Mouse (Mus musculus) embryonic facial prominence, embryonic 12.5 days (tissue): ENCODE measurements around the gene Gm2016. TPM values are rescaled to one million over a fixed set of nuclear protein-coding genes. Genes with fewer than 3 reads are reported as not detected.
"Not testable (repeated sequence)": the region's sequence is repeated elsewhere in the genome, so short reads cannot be mapped to it uniquely, and the experiment has no call there.

Experiments used
- ATAC-seq: fragments of 200-750 bp; cut with Nextera tagmentation; 2 replicates; pipeline ENCODE4 v1.8.0; 2017; ENCODE audit not compliant: insufficient number of reproducible peaks, insufficient read depth, low FRiP score, low TSS enrichment
- H3K27ac ChIP-seq: fragments of 300-500 bp; sonication (generic); 2 replicates; pipeline ENCODE4 v1.5.1; 2016; ENCODE audit warnings: mild to moderate bottlenecking
- H3K27me3 ChIP-seq: fragments of 300-500 bp; sonication (generic); 2 replicates; pipeline ENCODE4 v1.6.1; 2016; ENCODE audit warnings: mild to moderate bottlenecking, moderate library complexity
- H3K36me3 ChIP-seq: fragments of 300-500 bp; sonication (generic); 2 replicates; pipeline ENCODE4 v1.6.1; 2016; ENCODE audit warnings: mild to moderate bottlenecking
- H3K4me1 ChIP-seq: fragments of 300-500 bp; sonication (generic); 2 replicates; pipeline ENCODE4 v1.6.1; 2016
- H3K4me2 ChIP-seq: fragments of 300-500 bp; sonication (generic); replicated peaks from 2 replicates; pipeline ENCODE4 v1.6.1; 2016; ENCODE audit warnings: mild to moderate bottlenecking, moderate library complexity
- H3K4me3 ChIP-seq: fragments of 300-500 bp; sonication (generic); 2 replicates; pipeline ENCODE4 v1.5.1; 2016; ENCODE audit warnings: mild to moderate bottlenecking
- H3K9ac ChIP-seq: fragments of 300-500 bp; sonication (generic); 2 replicates; pipeline ENCODE4 v1.6.1; 2016; ENCODE audit warnings: mild to moderate bottlenecking, moderate library complexity
- H3K9me3 ChIP-seq: fragments of 300-500 bp; sonication (generic); 2 replicates; pipeline ENCODE4 v1.6.1; 2016; ENCODE audit warnings: mild to moderate bottlenecking, moderate library complexity
- WGBS: fragments of 180-500 bp; shearing (Covaris S2); methylation state at CpG from one replicate; pipeline ENCODE4 v1.1.7; 2016; 5-methylcytosine and 5-hydroxymethylcytosine counted together
- polyA plus RNA-seq: library from polyadenylated mRNA; unstranded; fragments of >200 nt; fragmentation: Nextera tagmentation; extraction: Ambion mirVana; gene quantifications from 2 replicates; pipeline ENCODE4 v1.2.1, GENCODE M21; 2016

The Gm2016 gene
- not detected in 2 replicates for polyA plus RNA-seq

- not testable (repeated sequence) for H3K9ac ChIP-seq, H3K27me3 ChIP-seq, H3K4me1 ChIP-seq, ATAC-seq, H3K4me3 ChIP-seq, H3K4me2 ChIP-seq, H3K27ac ChIP-seq, H3K9me3 ChIP-seq, H3K36me3 ChIP-seq
- WGBS: 78% methylated on average over 5 of the region's 5 CpGs
Measured at GRCm38 (mm10) chr12:87873772-87874171, at the start of gene Gm2016. Gene Gm2016 (plus strand): TSS chr12:87874072.

DNA sequence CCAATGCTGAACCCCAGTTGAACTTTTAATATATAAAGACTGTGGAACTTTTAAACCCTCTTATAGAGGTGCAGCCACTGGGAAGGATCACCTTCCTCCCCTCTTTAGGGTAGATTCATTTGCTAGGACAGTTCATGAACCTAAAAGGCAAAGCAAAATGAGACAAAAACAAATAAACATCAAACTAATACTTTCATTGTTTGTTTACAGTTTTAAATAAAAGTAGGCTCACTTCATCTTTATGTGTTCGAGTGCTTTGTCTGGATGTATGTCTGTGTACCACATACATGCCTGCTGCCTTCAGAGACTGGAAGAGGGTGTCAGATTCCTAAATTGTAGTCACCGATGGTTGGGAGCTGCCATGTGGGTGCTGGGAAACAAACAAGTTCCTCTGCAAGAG is 31.6 kb upstream of the Gm2016 start, which contains the start of gene Gm2001:
Gene Gm2001, minus strand, starts transcription at position 101 of the 400 bp plus-strand sequence.
- not testable (repeated sequence) for H3K4me1 ChIP-seq, H3K27me3 ChIP-seq, H3K4me2 ChIP-seq, H3K36me3 ChIP-seq, H3K27ac ChIP-seq, ATAC-seq, H3K9ac ChIP-seq, H3K9me3 ChIP-seq, H3K4me3 ChIP-seq
- WGBS: 83% methylated on average over 2 of the region's 2 CpGs

DNA sequence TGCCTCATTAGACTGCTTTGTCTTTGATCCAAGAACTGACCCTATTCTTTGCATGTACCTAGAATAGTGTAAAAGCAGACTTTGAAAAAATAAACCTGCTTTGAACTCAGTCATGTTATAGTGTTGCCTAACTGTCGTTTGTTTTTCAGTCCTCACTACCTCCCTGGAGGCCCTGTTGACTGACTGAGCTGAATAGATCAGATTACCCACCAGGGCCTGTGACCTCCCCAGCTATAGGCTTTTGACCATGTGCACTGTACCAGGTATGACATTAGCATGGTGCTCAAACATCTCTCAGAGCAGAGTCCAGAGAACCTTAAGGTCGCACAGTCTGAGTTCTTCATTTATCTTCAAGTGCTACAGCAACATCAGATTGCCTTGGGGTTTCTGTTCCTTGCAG is 23.2 kb upstream of the Gm2016 start:
- not testable (repeated sequence) for ATAC-seq, H3K9ac ChIP-seq, H3K36me3 ChIP-seq, H3K4me3 ChIP-seq, H3K27me3 ChIP-seq, H3K4me2 ChIP-seq, H3K9me3 ChIP-seq, H3K27ac ChIP-seq, H3K4me1 ChIP-seq
- WGBS: no CpG with 5 or more reads among the region's 2 CpGs

GRCm38 (mm10) chr12:87856067-87856466 is 17.8 kb upstream of the Gm2016 start:
- H3K9me3 ChIP-seq, H3K27ac ChIP-seq, H3K36me3 ChIP-seq, H3K4me1 ChIP-seq, H3K4me2 ChIP-seq, H3K9ac ChIP-seq, H3K4me3 ChIP-seq, H3K27me3 ChIP-seq, ATAC-seq: not testable (repeated sequence)
- WGBS: 74% methylated on average over 1 of the region's 1 CpGs

GRCm38 (mm10) chr12:87861740-87862692 is 11.9 kb upstream of the Gm2016 start:
- H3K36me3 ChIP-seq: not testable (repeated sequence)
- 89% methylated on average over 23 of the region's 23 CpGs for WGBS

GRCm38 (mm10) chr12:87863638-87864037 is 10.2 kb upstream of the Gm2016 start:
- WGBS: 93% methylated on average over 10 of the region's 11 CpGs

More at GRCm38 (mm10) chr12:87861740-87862692, 11.9 kb upstream of the Gm2016 start:
- not testable (repeated sequence) for H3K4me2 ChIP-seq, H3K27me3 ChIP-seq, H3K4me1 ChIP-seq, ATAC-seq, H3K9ac ChIP-seq, H3K27ac ChIP-seq, H3K4me3 ChIP-seq
- peaks cover 12% of the 10 kb centered on the region; the same call in 1 of the 2 replicates for H3K9me3 ChIP-seq

GRCm38 (mm10) chr12:87864048-87864447 is 9.8 kb upstream of the Gm2016 start:
- WGBS: 82% methylated on average over 2 of the region's 2 CpGs
- not testable (repeated sequence) for H3K36me3 ChIP-seq, H3K27me3 ChIP-seq, H3K4me1 ChIP-seq, H3K27ac ChIP-seq, ATAC-seq, H3K4me2 ChIP-seq, H3K9ac ChIP-seq, H3K4me3 ChIP-seq
- peaks cover 12% of the 10 kb centered on the region; the same call in 1 of the 2 replicates for H3K9me3 ChIP-seq

More at GRCm38 (mm10) chr12:87863638-87864037, 10.2 kb upstream of the Gm2016 start:
- not testable (repeated sequence) for ATAC-seq, H3K4me2 ChIP-seq, H3K4me1 ChIP-seq, H3K36me3 ChIP-seq, H3K4me3 ChIP-seq, H3K27ac ChIP-seq, H3K27me3 ChIP-seq, H3K9ac ChIP-seq
- peaks cover 12% of the 10 kb centered on the region; the same call in 1 of the 2 replicates for H3K9me3 ChIP-seq

- WGBS: 80% methylated on average over 1 of the region's 1 CpGs
- ATAC-seq, H3K27me3 ChIP-seq, H3K36me3 ChIP-seq, H3K4me3 ChIP-seq, H3K27ac ChIP-seq, H3K9ac ChIP-seq, H3K4me1 ChIP-seq, H3K4me2 ChIP-seq, H3K9me3 ChIP-seq: not testable (repeated sequence)
Measured at GRCm38 (mm10) chr12:87895070-87895469, 21.2 kb downstream of the Gm2016 start, which contains the start of gene Gm2022. Gene Gm2022 (plus strand): TSS chr12:87895370.

- H3K4me1 ChIP-seq: not testable (repeated sequence)
Measured at GRCm38 (mm10) chr12:87919721-87920120, 45.8 kb downstream of the Gm2016 start, which contains the start of gene Gm2035. Gene Gm2035 (minus strand): TSS chr12:87919857.

More at GRCm38 (mm10) chr12:87919721-87920120, 45.8 kb downstream of the Gm2016 start, which contains the start of gene Gm2035:
- not testable (repeated sequence) for H3K36me3 ChIP-seq, H3K9ac ChIP-seq, H3K9me3 ChIP-seq, H3K4me2 ChIP-seq, ATAC-seq, H3K27ac ChIP-seq, H3K4me3 ChIP-seq, H3K27me3 ChIP-seq
- WGBS: 73% methylated on average over 2 of the region's 2 CpGs

Other genes with a start within 250 kb of the Gm2016 start
- not detected in 2 replicates for gene Gm16381, start 229.5 kb upstream of the Gm2016 start, polyA plus RNA-seq
- gene Gm21319, start 98.3 kb upstream of the Gm2016 start, polyA plus RNA-seq: not detected in 2 replicates
- not detected in 2 replicates for gene Gm21936, start 78.6 kb upstream of the Gm2016 start, polyA plus RNA-seq
- not detected in 2 replicates for gene BB287469, start 57.5 kb upstream of the Gm2016 start, polyA plus RNA-seq
- not detected in 2 replicates for gene Gm2001, start 31.7 kb upstream of the Gm2016 start, polyA plus RNA-seq
- not detected in 2 replicates for gene Gm2022, start 21.3 kb downstream of the Gm2016 start, polyA plus RNA-seq
- not detected in 2 replicates for gene Gm2035, start 45.8 kb downstream of the Gm2016 start, polyA plus RNA-seq
- gene Gm2042, start 80.0 kb downstream of the Gm2016 start, polyA plus RNA-seq: not detected in 2 replicates
- gene Gm2075, start 137.8 kb downstream of the Gm2016 start, polyA plus RNA-seq: not detected in 2 replicates
- not detected in 2 replicates for gene Gm6803, start 144.7 kb downstream of the Gm2016 start, polyA plus RNA-seq
- not detected in 2 replicates for gene Gm2056, start 152.9 kb downstream of the Gm2016 start, polyA plus RNA-seq
- not detected in 2 replicates for gene Gm16368, start 209.6 kb downstream of the Gm2016 start, polyA plus RNA-seq